Mouse (Mus musculus): ENCODE measurements at regions not wholly inside any gene's neighbourhood (a gene's known extent, or its start where the extent isn't known, plus 50 kb on each side); places are given as distances from the start of the nearest gene placed in this dataset.

DNA sequence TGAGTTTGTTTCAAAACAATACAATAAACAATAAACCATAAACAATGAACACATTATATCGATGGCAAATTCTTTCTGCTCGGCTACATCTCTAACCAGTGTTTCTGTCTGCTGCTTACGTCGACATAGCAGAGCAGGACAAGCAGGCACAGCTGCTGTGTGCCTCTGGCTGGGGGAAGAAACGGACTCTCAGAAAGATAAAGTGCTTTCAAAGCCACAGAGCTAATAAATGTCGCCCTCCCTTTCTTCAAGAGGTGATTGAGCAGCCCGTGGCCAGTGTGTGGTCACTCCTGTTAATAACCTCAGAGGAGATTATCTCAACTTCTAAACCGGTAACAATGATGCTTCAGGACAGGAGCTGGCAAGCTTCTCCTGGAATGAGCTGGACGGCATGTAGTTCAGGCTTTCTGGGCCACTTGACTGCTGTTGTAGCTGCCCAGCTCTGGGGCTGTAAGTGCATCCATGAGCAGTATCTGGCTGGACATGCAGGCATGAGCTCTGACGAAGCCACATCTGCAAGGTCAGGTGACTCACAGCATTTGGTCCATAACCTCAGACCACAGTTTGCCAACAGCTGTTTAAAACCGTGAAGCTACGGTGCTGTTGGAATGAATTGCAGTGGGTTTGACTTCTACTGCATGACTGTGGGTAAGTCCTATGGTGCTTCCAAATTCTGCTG lies 55.6 kb downstream of the Evx1 start:
- H3K27me3 ChIP-seq (ENCODE audit: control insufficient read depth, insufficient read depth, low read length), result no peaks in the 10 kb centered on the region
- no peak overlapping the region for H3K4me3 ChIP-seq (ENCODE audit: control insufficient read depth, low read depth, low read length)
- H3K4me1 ChIP-seq (ENCODE audit: control insufficient read depth, insufficient read depth, low read length), result no peaks in the 10 kb centered on the region
- no peak for TF ChIP-seq CTCF (IDR thresholded peaks at IDR 0.05; ENCODE audit: control insufficient read depth, insufficient read depth, insufficient replicate concordance, low read depth, low read length)
- TF ChIP-seq POLR2A (IDR thresholded peaks at IDR 0.05; ENCODE audit: control insufficient read depth, low read depth, low read length), result no peak
- no peaks in the 10 kb centered on the region for H3K36me3 ChIP-seq (ENCODE audit: control insufficient read depth, insufficient read depth, low read length)
- no peak overlapping the region for H3K27ac ChIP-seq (ENCODE audit: control insufficient read depth, insufficient read depth, low read depth, low read length)

DNA sequence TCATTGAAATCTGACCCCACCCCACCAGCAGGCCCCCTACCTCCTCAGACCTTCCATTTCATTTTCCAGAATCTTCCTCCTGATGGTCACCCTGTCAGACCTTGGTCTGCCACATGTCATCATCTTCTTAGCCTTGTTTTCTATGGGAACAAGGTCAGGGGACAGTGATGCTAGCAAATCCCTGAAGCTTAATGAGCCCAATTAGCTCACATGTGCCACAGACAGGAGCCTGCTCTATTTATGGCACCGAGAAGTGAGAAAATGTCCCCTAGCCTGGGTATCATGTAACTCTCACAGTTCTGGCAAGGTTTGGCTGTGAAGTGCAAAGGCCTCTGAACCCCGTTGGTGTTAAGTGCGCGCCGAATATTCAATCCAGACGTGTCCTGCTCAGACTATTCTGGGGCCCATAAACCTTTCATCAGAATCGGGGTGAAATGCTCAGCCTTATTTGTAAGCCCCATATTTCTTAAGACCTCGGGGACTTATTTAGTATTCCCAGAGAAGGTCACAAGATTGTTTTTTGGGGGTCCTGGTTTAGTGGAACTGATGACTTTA lies 57.6 kb downstream of the Evx1 start:
- H3K27me3 ChIP-seq (ENCODE audit: control insufficient read depth, insufficient read depth, low read length), result no peaks in the 10 kb centered on the region
- H3K36me3 ChIP-seq (ENCODE audit: control insufficient read depth, insufficient read depth, low read length), result no peaks in the 10 kb centered on the region
- H3K4me3 ChIP-seq (ENCODE audit: control insufficient read depth, low read depth, low read length), result no peak overlapping the region
- no peak overlapping the region for H3K27ac ChIP-seq (ENCODE audit: control insufficient read depth, insufficient read depth, low read depth, low read length)
- no peak for TF ChIP-seq POLR2A (IDR thresholded peaks at IDR 0.05; ENCODE audit: control insufficient read depth, low read depth, low read length)
- no peak for TF ChIP-seq CTCF (IDR thresholded peaks at IDR 0.05; ENCODE audit: control insufficient read depth, insufficient read depth, insufficient replicate concordance, low read depth, low read length)
- H3K4me1 ChIP-seq (ENCODE audit: control insufficient read depth, insufficient read depth, low read length), result no peaks in the 10 kb centered on the region

DNA sequence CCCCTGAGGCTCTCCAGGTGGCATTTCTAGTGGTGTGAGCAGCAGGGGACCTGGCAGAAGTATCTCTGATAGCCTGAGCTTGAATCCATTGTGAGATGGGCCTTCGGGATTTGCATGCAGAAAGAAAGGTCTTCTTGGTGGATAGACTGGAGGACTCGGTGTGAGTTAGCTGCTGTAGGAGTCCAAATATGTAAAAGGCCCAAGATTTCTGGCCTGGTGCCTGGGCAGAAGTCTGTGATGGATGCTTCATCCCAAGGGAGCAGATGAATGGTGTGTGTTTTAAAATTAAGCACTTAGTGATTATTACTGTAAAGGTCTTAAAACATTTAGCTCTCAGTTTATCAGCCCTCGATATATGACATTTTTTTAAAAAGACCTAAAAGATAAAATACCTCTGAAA lies 65.8 kb downstream of the Evx1 start:
- H3K4me1 ChIP-seq (ENCODE audit: control insufficient read depth, insufficient read depth, low read length), result no peaks in the 10 kb centered on the region
- no peaks in the 10 kb centered on the region for H3K36me3 ChIP-seq (ENCODE audit: control insufficient read depth, insufficient read depth, low read length)
- H3K27ac ChIP-seq (ENCODE audit: control insufficient read depth, insufficient read depth, low read depth, low read length), result no peak overlapping the region
- TF ChIP-seq CTCF (IDR thresholded peaks at IDR 0.05; ENCODE audit: control insufficient read depth, insufficient read depth, insufficient replicate concordance, low read depth, low read length), result no peak
- TF ChIP-seq POLR2A (IDR thresholded peaks at IDR 0.05; ENCODE audit: control insufficient read depth, low read depth, low read length), result no peak
- no peak overlapping the region for H3K4me3 ChIP-seq (ENCODE audit: control insufficient read depth, low read depth, low read length)
- no peaks in the 10 kb centered on the region for H3K27me3 ChIP-seq (ENCODE audit: control insufficient read depth, insufficient read depth, low read length)

DNA sequence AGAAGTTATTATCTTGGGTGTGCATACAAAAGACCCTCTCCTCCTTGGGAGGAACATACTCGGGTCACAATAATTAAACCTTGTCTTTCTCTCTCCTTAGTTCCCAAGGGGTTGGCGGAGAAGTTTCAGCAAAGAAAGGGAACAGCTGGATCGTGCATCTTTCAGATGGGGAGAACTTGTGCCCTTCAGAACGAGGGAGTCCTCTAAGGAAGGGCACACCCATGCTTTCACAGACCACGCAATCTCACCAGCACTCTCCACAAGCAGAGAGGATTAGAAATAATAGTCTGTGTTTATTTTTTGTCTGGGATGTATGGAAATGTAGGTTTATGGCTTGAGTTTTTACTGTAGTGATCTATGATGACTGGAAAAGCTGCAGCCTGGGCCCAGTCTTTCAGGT lies 66.3 kb downstream of the Evx1 start:
- H3K4me3 ChIP-seq (ENCODE audit: control insufficient read depth, low read depth, low read length), result no peak overlapping the region
- H3K27ac ChIP-seq (ENCODE audit: control insufficient read depth, insufficient read depth, low read depth, low read length), result no peak overlapping the region
- H3K27me3 ChIP-seq (ENCODE audit: control insufficient read depth, insufficient read depth, low read length), result no peaks in the 10 kb centered on the region
- H3K36me3 ChIP-seq (ENCODE audit: control insufficient read depth, insufficient read depth, low read length), result no peaks in the 10 kb centered on the region
- H3K4me1 ChIP-seq (ENCODE audit: control insufficient read depth, insufficient read depth, low read length), result no peaks in the 10 kb centered on the region
- TF ChIP-seq CTCF (IDR thresholded peaks at IDR 0.05; ENCODE audit: control insufficient read depth, insufficient read depth, insufficient replicate concordance, low read depth, low read length) (no peak), POLR2A (IDR thresholded peaks at IDR 0.05; ENCODE audit: control insufficient read depth, low read depth, low read length) (no peak)

DNA sequence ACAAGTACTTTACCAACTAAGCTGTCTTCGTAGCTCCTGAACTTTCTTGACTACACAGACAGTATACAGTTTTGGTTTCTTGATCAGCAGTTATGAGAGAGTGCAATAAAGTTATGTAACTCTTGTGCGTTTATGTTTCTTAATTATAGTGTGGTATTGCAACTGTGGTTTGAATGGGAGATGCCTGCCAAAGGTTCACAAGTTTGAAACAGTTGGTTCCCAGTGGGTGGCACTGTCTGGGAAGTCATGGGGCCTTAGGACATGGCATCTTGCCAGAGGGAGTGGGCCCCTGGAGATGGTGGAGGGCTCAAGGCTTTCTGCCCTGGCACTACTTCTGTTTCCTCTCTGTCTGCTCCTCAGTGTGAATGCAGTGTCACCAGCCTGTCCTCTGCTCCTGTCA lies 71.7 kb downstream of the Evx1 start:
- Histone ChIP-seq H3K36me3 (ENCODE audit: control insufficient read depth, insufficient read depth, low read length) (no peaks in the 10 kb centered on the region), H3K27ac (ENCODE audit: control insufficient read depth, insufficient read depth, low read depth, low read length) (no peak overlapping the region), H3K4me1 (ENCODE audit: control insufficient read depth, insufficient read depth, low read length) (no peaks in the 10 kb centered on the region), H3K27me3 (ENCODE audit: control insufficient read depth, insufficient read depth, low read length) (no peaks in the 10 kb centered on the region), H3K4me3 (ENCODE audit: control insufficient read depth, low read depth, low read length) (no peak overlapping the region)
- TF ChIP-seq POLR2A (IDR thresholded peaks at IDR 0.05; ENCODE audit: control insufficient read depth, low read depth, low read length) (no peak), CTCF (IDR thresholded peaks at IDR 0.05; ENCODE audit: control insufficient read depth, insufficient read depth, insufficient replicate concordance, low read depth, low read length) (no peak)

DNA sequence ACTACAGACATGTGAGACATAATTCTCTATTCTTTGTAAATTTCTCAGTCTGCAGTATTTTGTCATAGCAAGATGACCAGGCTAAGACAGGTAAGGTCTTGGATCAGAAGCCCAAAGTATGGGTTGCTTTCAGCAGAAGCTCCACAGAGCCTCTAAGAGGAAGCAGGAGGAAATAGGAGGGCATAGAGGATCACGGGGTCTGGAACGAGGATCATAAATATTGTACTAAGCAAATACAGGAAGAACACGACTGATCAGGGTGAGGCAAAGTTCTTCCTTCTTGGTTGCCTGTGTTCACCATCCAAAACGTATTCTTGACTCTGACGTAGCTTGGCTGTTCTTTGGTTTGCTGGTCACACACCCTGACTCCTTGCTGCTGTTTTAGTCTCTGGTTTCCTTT lies 88.1 kb downstream of the Evx1 start:
- TF ChIP-seq CTCF (IDR thresholded peaks at IDR 0.05; ENCODE audit: control insufficient read depth, insufficient read depth, insufficient replicate concordance, low read depth, low read length) (no peak), POLR2A (IDR thresholded peaks at IDR 0.05; ENCODE audit: control insufficient read depth, low read depth, low read length) (no peak)
- peaks cover 2% of the 10 kb centered on the region for H3K4me1 ChIP-seq (ENCODE audit: control insufficient read depth, insufficient read depth, low read length)

DNA sequence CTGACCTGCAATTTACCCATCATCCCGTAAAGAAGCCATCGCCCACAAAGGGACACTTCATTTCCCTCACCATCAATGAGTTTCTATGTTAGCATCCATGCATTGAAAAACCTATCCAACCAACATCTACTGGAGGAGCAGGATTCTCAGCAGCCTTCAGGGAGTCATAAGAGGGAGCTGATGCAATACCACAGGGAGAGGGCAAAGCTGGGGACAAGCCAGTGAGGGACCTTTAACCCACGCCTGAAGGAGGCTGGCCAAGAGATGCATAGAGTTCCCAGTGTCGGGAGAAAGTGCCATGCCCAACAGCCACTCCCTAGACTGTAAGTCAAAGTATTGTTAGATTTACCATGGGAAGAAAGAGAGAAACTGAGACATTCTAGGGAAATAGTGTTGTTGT lies 96.7 kb downstream of the Evx1 start:
- H3K36me3 ChIP-seq (ENCODE audit: control insufficient read depth, insufficient read depth, low read length), result no peaks in the 10 kb centered on the region
- H3K4me3 ChIP-seq (ENCODE audit: control insufficient read depth, low read depth, low read length), result no peak overlapping the region
- H3K4me1 ChIP-seq (ENCODE audit: control insufficient read depth, insufficient read depth, low read length), result no peaks in the 10 kb centered on the region
- no peak for TF ChIP-seq POLR2A (IDR thresholded peaks at IDR 0.05; ENCODE audit: control insufficient read depth, low read depth, low read length)
- no peak for TF ChIP-seq CTCF (IDR thresholded peaks at IDR 0.05; ENCODE audit: control insufficient read depth, insufficient read depth, insufficient replicate concordance, low read depth, low read length)
- no peaks in the 10 kb centered on the region for H3K27me3 ChIP-seq (ENCODE audit: control insufficient read depth, insufficient read depth, low read length)
- no peak overlapping the region for H3K27ac ChIP-seq (ENCODE audit: control insufficient read depth, insufficient read depth, low read depth, low read length)

More for the DNA sequence above, 88.1 kb downstream of the Evx1 start:
- H3K36me3 ChIP-seq (ENCODE audit: control insufficient read depth, insufficient read depth, low read length), result no peaks in the 10 kb centered on the region
- no peak overlapping the region for H3K4me3 ChIP-seq (ENCODE audit: control insufficient read depth, low read depth, low read length)
- H3K27me3 ChIP-seq (ENCODE audit: control insufficient read depth, insufficient read depth, low read length), result no peaks in the 10 kb centered on the region
- H3K27ac ChIP-seq (ENCODE audit: control insufficient read depth, insufficient read depth, low read depth, low read length), result no peak overlapping the region
